Mouse (Mus musculus): ENCODE data around the gene Ephb1. TPM values are rescaled to one million over a fixed set of nuclear protein-coding genes. Genes with fewer than 3 reads are reported as not detected.
A peak's percentile ranks its signal among the peaks of the same experiment; 100 is the strongest.

Ephb1 gene
- polyA plus RNA-seq, 1 experiment from 2014 or later, result 1.0 TPM

- Histone ChIP-seq H3K27ac (replicated peaks) (no peak overlapping the region), H3K9me3 (ENCODE audit: control insufficient read depth, low read length) (no peaks in the 10 kb centered on the region), H3K4me1 (replicated peaks; ENCODE audit: control insufficient read depth, insufficient read depth) (no peaks in the 10 kb centered on the region), H3K9ac (ENCODE audit: low read length) (no peak overlapping the region), H3K4me3 (ENCODE audit: low read depth, low read length) (no peak overlapping the region), H3K36me3 (ENCODE audit: control insufficient read depth, insufficient read depth, low read length) (no peaks in the 10 kb centered on the region), H3K4me2 (replicated peaks; ENCODE audit: low read depth) (no peak overlapping the region), H3K27me3 (ENCODE audit: control insufficient read depth, insufficient read depth, low read length) (no peaks in the 10 kb centered on the region)
- WGBS, result 88% methylated on average over 6 of the region's 6 CpGs
- no peak for DNase-seq (ENCODE audit: low spot score)
- no peak for TF ChIP-seq CTCF (IDR thresholded peaks at IDR 0.05; ENCODE audit: low read depth)
- no peak for TF ChIP-seq EP300 (optimal IDR thresholded peaks at IDR 0.05)
- ATAC-seq (ENCODE audit: low FRiP score, low TSS enrichment), result no peak
Measured at GRCm38 (mm10) chr9:102025141-102025540, 329.4 kb downstream of the Ephb1 start.

DNA sequence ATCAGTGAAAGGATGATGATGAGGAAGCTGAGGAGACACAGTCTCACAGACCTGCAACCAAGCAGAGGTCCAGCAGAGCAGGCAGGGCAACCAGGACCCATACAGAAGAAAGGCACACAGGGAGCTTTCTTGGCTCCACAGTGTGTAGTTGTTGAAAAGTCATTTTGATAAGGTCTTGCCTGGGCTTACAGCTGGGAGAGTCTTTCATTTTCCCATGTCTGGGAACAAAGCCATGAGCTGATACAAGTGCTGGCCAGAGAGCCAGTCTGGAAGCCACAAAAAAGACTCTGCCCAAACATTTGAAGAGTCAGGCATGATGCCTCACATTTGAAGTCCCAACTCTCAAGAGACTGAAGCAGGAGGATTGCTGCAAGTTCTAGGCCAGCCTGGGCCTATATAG is 339.0 kb downstream of the Ephb1 start:
- ATAC-seq (ENCODE audit: low FRiP score, low TSS enrichment) (no peak), DNase-seq (ENCODE audit: low spot score) (no peak)
- H3K4me1 ChIP-seq (replicated peaks; ENCODE audit: control insufficient read depth, insufficient read depth), result no peaks in the 10 kb centered on the region
- no peak overlapping the region for H3K9ac ChIP-seq (ENCODE audit: low read length)
- no peak overlapping the region for H3K4me2 ChIP-seq (replicated peaks; ENCODE audit: low read depth)
- no peaks in the 10 kb centered on the region for H3K27me3 ChIP-seq (ENCODE audit: control insufficient read depth, insufficient read depth, low read length)
- no peaks in the 10 kb centered on the region for H3K9me3 ChIP-seq (ENCODE audit: control insufficient read depth, low read length)
- no peak overlapping the region for H3K27ac ChIP-seq (replicated peaks)
- no peaks in the 10 kb centered on the region for H3K36me3 ChIP-seq (ENCODE audit: control insufficient read depth, insufficient read depth, low read length)
- no peak overlapping the region for H3K4me3 ChIP-seq (ENCODE audit: low read depth, low read length)
- TF ChIP-seq EP300 (optimal IDR thresholded peaks at IDR 0.05) (no peak), CTCF (IDR thresholded peaks at IDR 0.05; ENCODE audit: low read depth) (no peak)

DNA sequence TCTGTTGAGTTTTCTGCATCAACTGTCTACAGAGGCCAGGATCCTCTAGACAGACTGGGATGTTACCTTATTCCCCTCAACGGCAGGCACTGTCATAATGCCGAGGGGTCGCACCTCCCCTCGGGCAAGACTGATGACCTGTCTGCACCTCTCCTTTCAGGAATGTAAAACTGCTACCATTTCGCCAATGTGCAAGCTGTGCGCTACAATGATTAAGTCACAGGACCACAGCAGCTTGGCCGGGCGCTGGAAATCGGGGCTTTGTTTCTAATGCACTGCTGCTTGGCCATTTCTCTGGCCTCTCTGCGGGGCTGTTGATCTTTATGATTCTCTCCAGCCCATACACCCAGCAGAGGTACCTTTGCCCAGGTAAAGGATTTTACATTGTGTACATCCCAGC is 346.8 kb downstream of the Ephb1 start:
- H3K4me1 ChIP-seq (replicated peaks; ENCODE audit: control insufficient read depth, insufficient read depth), result no peaks in the 10 kb centered on the region
- TF ChIP-seq EP300 (optimal IDR thresholded peaks at IDR 0.05), result no peak
- H3K4me3 ChIP-seq (ENCODE audit: low read depth, low read length), result no peak overlapping the region
- no peak overlapping the region for H3K4me2 ChIP-seq (replicated peaks; ENCODE audit: low read depth)
- H3K27me3 ChIP-seq (ENCODE audit: control insufficient read depth, insufficient read depth, low read length), result no peaks in the 10 kb centered on the region
- no peaks in the 10 kb centered on the region for H3K9me3 ChIP-seq (ENCODE audit: control insufficient read depth, low read length)
- ATAC-seq (ENCODE audit: low FRiP score, low TSS enrichment), result no peak
- DNase-seq (ENCODE audit: low spot score), result no peak
- WGBS, result 77% methylated on average over 10 of the region's 10 CpGs
- H3K36me3 ChIP-seq (ENCODE audit: control insufficient read depth, insufficient read depth, low read length), result no peaks in the 10 kb centered on the region
- no peak overlapping the region for H3K9ac ChIP-seq (ENCODE audit: low read length)
- no peak overlapping the region for H3K27ac ChIP-seq (replicated peaks)

GRCm38 (mm10) chr9:102006539-102006938 is 348.0 kb downstream of the Ephb1 start:
- Histone ChIP-seq H3K4me1 (replicated peaks; ENCODE audit: control insufficient read depth, insufficient read depth) (no peaks in the 10 kb centered on the region), H3K9me3 (ENCODE audit: control insufficient read depth, low read length) (no peaks in the 10 kb centered on the region), H3K36me3 (ENCODE audit: control insufficient read depth, insufficient read depth, low read length) (no peaks in the 10 kb centered on the region), H3K9ac (ENCODE audit: low read length) (no peak overlapping the region), H3K27me3 (ENCODE audit: control insufficient read depth, insufficient read depth, low read length) (no peaks in the 10 kb centered on the region), H3K4me3 (ENCODE audit: low read depth, low read length) (no peak overlapping the region), H3K4me2 (replicated peaks; ENCODE audit: low read depth) (no peak overlapping the region), H3K27ac (replicated peaks) (no peak overlapping the region)
- DNase-seq (ENCODE audit: low spot score) (peak; percentile 24), ATAC-seq (ENCODE audit: low FRiP score, low TSS enrichment) (no peak)
- TF ChIP-seq EP300 (optimal IDR thresholded peaks at IDR 0.05) (no peak), CTCF (IDR thresholded peaks at IDR 0.05; ENCODE audit: low read depth) (peak; percentile 65)
- WGBS, result 56% methylated on average over 2 of the region's 2 CpGs

DNA sequence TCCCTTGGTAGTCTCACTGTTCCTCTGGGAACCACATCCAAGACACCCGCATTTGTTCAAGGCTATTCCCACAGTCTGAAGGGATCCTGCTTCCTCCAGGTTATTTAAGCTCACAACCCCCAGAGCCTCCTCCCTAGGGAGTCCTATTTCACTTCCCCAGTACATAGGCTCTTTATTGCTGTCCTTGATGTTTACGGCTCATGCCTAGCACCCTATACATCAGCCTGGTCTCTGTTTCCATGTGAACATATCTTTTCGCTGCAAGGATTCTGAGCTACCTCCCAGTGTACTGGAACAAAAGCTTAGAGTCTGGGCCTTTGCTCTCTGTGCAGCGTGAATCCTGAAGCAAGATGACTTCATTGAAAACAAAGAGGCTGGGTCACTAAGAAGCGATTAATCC is 351.6 kb downstream of the Ephb1 start:
- no peaks in the 10 kb centered on the region for H3K36me3 ChIP-seq (ENCODE audit: control insufficient read depth, insufficient read depth, low read length)
- 71% methylated on average over 5 of the region's 5 CpGs for WGBS
- DNase-seq (ENCODE audit: low spot score), result no peak

GRCm38 (mm10) chr9:102002186-102002585 is 352.3 kb downstream of the Ephb1 start:
- TF ChIP-seq CTCF (IDR thresholded peaks at IDR 0.05; ENCODE audit: low read depth), result no peak
- no peak for TF ChIP-seq EP300 (optimal IDR thresholded peaks at IDR 0.05)
- 82% methylated on average over 10 of the region's 10 CpGs for WGBS
- H3K27ac ChIP-seq (replicated peaks), result no peak overlapping the region
- no peak overlapping the region for H3K4me3 ChIP-seq (ENCODE audit: low read depth, low read length)
- no peaks in the 10 kb centered on the region for H3K9me3 ChIP-seq (ENCODE audit: control insufficient read depth, low read length)
- H3K27me3 ChIP-seq (ENCODE audit: control insufficient read depth, insufficient read depth, low read length), result no peaks in the 10 kb centered on the region
- H3K4me1 ChIP-seq (replicated peaks; ENCODE audit: control insufficient read depth, insufficient read depth), result no peaks in the 10 kb centered on the region
- DNase-seq (ENCODE audit: low spot score) (no peak), ATAC-seq (ENCODE audit: low FRiP score, low TSS enrichment) (no peak)
- no peak overlapping the region for H3K4me2 ChIP-seq (replicated peaks; ENCODE audit: low read depth)
- H3K36me3 ChIP-seq (ENCODE audit: control insufficient read depth, insufficient read depth, low read length), result no peaks in the 10 kb centered on the region
- no peak overlapping the region for H3K9ac ChIP-seq (ENCODE audit: low read length)

More for the DNA sequence above, 351.6 kb downstream of the Ephb1 start:
- no peak for ATAC-seq (ENCODE audit: low FRiP score, low TSS enrichment)
- Histone ChIP-seq H3K9me3 (ENCODE audit: control insufficient read depth, low read length) (no peaks in the 10 kb centered on the region), H3K27ac (replicated peaks) (no peak overlapping the region), H3K4me2 (replicated peaks; ENCODE audit: low read depth) (no peak overlapping the region), H3K9ac (ENCODE audit: low read length) (no peak overlapping the region), H3K27me3 (ENCODE audit: control insufficient read depth, insufficient read depth, low read length) (no peaks in the 10 kb centered on the region), H3K4me1 (replicated peaks; ENCODE audit: control insufficient read depth, insufficient read depth) (no peaks in the 10 kb centered on the region), H3K4me3 (ENCODE audit: low read depth, low read length) (no peak overlapping the region)
- no peak for TF ChIP-seq EP300 (optimal IDR thresholded peaks at IDR 0.05)
- no peak for TF ChIP-seq CTCF (IDR thresholded peaks at IDR 0.05; ENCODE audit: low read depth)
